Mouse (Mus musculus): Measurements from ENCODE around the gene Glis1. TPM values are rescaled to one million over a fixed set of nuclear protein-coding genes. Genes with fewer than 3 reads are reported as not detected.

The Glis1 gene
- polyA plus RNA-seq, 1 experiment from 2014 or later, result 2.7 TPM

GRCm38 (mm10) chr4:107523607-107524151, 89.3 kb downstream of the Glis1 start:
- Histone ChIP-seq H3K4me1 (replicated peaks) (peaks cover 6% of the 10 kb centered on the region), H3K36me3 (no peaks in the 10 kb centered on the region), H3K9me3 (no peaks in the 10 kb centered on the region), H3K4me2 (no peak overlapping the region), H3K27me3 (no peaks in the 10 kb centered on the region), H3K4me3 (no peak overlapping the region), H3K27ac (replicated peaks) (no peak overlapping the region), H3K9ac (no peak overlapping the region)
- 33% methylated on average over 11 of the region's 11 CpGs for WGBS
- ATAC-seq (ENCODE audit: low read depth), result no peak

GRCm38 (mm10) chr4:107535126-107535525, 100.7 kb downstream of the Glis1 start:
- Histone ChIP-seq H3K27me3 (no peaks in the 10 kb centered on the region), H3K4me3 (no peak overlapping the region), H3K4me1 (replicated peaks) (peaks cover 16% of the 10 kb centered on the region), H3K9me3 (no peaks in the 10 kb centered on the region), H3K4me2 (no peak overlapping the region), H3K27ac (replicated peaks) (no peak overlapping the region), H3K9ac (no peak overlapping the region), H3K36me3 (no peaks in the 10 kb centered on the region)
- WGBS, result 77% methylated on average over 11 of the region's 11 CpGs
- ATAC-seq (ENCODE audit: low read depth), result no peak

GRCm38 (mm10) chr4:107538116-107538515, 103.7 kb downstream of the Glis1 start:
- Histone ChIP-seq H3K27ac (replicated peaks) (no peak overlapping the region), H3K27me3 (no peaks in the 10 kb centered on the region), H3K4me2 (no peak overlapping the region), H3K9ac (no peak overlapping the region), H3K4me3 (no peak overlapping the region), H3K36me3 (no peaks in the 10 kb centered on the region), H3K4me1 (replicated peaks) (peaks cover 16% of the 10 kb centered on the region), H3K9me3 (no peaks in the 10 kb centered on the region)
- ATAC-seq (ENCODE audit: low read depth), result no peak
- 39% methylated on average over 13 of the region's 13 CpGs for WGBS

GRCm38 (mm10) chr4:107538561-107538960, 104.2 kb downstream of the Glis1 start:
- H3K27me3 ChIP-seq, result no peaks in the 10 kb centered on the region
- H3K27ac ChIP-seq (replicated peaks), result no peak overlapping the region
- no peak overlapping the region for H3K4me2 ChIP-seq
- no peaks in the 10 kb centered on the region for H3K36me3 ChIP-seq
- H3K4me3 ChIP-seq, result no peak overlapping the region
- peaks cover 16% of the 10 kb centered on the region for H3K4me1 ChIP-seq (replicated peaks)
- no peaks in the 10 kb centered on the region for H3K9me3 ChIP-seq
- no peak for ATAC-seq (ENCODE audit: low read depth)
- no peak overlapping the region for H3K9ac ChIP-seq
- WGBS, result 59% methylated on average over 3 of the region's 3 CpGs

GRCm38 (mm10) chr4:107539021-107539420, 104.6 kb downstream of the Glis1 start:
- H3K4me2 ChIP-seq, result no peak overlapping the region
- no peak overlapping the region for H3K27ac ChIP-seq (replicated peaks)
- no peak overlapping the region for H3K4me3 ChIP-seq
- peaks cover 16% of the 10 kb centered on the region for H3K4me1 ChIP-seq (replicated peaks)
- ATAC-seq (ENCODE audit: low read depth), result no peak
- no peaks in the 10 kb centered on the region for H3K9me3 ChIP-seq
- 71% methylated on average over 3 of the region's 3 CpGs for WGBS
- no peak overlapping the region for H3K9ac ChIP-seq
- H3K27me3 ChIP-seq, result no peaks in the 10 kb centered on the region
- H3K36me3 ChIP-seq, result no peaks in the 10 kb centered on the region

- Histone ChIP-seq H3K36me3 (no peaks in the 10 kb centered on the region), H3K9ac (no peak overlapping the region), H3K4me1 (replicated peaks) (peaks cover 27% of the 10 kb centered on the region), H3K4me3 (no peak overlapping the region), H3K27ac (replicated peaks) (no peak overlapping the region), H3K27me3 (no peaks in the 10 kb centered on the region), H3K4me2 (no peak overlapping the region), H3K9me3 (no peaks in the 10 kb centered on the region)
- ATAC-seq (ENCODE audit: low read depth), result no peak
- 70% methylated on average over 4 of the region's 4 CpGs for WGBS
Measured at GRCm38 (mm10) chr4:107541821-107542220, 107.4 kb downstream of the Glis1 start.

GRCm38 (mm10) chr4:107544843-107545242, 110.5 kb downstream of the Glis1 start:
- peaks cover 26% of the 10 kb centered on the region for H3K4me1 ChIP-seq (replicated peaks)
- no peak overlapping the region for H3K27ac ChIP-seq (replicated peaks)
- no peak for ATAC-seq (ENCODE audit: low read depth)
- no peaks in the 10 kb centered on the region for H3K36me3 ChIP-seq
- H3K9me3 ChIP-seq, result no peaks in the 10 kb centered on the region
- no peaks in the 10 kb centered on the region for H3K27me3 ChIP-seq
- H3K4me3 ChIP-seq, result no peak overlapping the region
- 84% methylated on average over 5 of the region's 5 CpGs for WGBS
- H3K4me2 ChIP-seq, result no peak overlapping the region
- H3K9ac ChIP-seq, result no peak overlapping the region

GRCm38 (mm10) chr4:107545726-107546125, 111.3 kb downstream of the Glis1 start:
- H3K4me1 ChIP-seq (replicated peaks), result peaks cover 26% of the 10 kb centered on the region
- no peaks in the 10 kb centered on the region for H3K36me3 ChIP-seq
- H3K4me3 ChIP-seq, result no peak overlapping the region
- no peaks in the 10 kb centered on the region for H3K9me3 ChIP-seq
- H3K27me3 ChIP-seq, result no peaks in the 10 kb centered on the region
- no peak overlapping the region for H3K4me2 ChIP-seq
- no peak overlapping the region for H3K27ac ChIP-seq (replicated peaks)
- ATAC-seq (ENCODE audit: low read depth), result no peak
- H3K9ac ChIP-seq, result no peak overlapping the region
- 88% methylated on average over 1 of the region's 1 CpGs for WGBS

- 26% methylated on average over 8 of the region's 8 CpGs for WGBS
- Histone ChIP-seq H3K4me1 (replicated peaks) (peaks cover 26% of the 10 kb centered on the region), H3K4me3 (no peak overlapping the region), H3K9me3 (no peaks in the 10 kb centered on the region), H3K9ac (no peak overlapping the region; the same call in 1 of the 2 replicates), H3K27ac (replicated peaks) (peak overlapping the region; percentile 33; the same call in 1 of the 2 replicates), H3K4me2 (no peak overlapping the region), H3K36me3 (no peaks in the 10 kb centered on the region), H3K27me3 (no peaks in the 10 kb centered on the region)
- ATAC-seq (ENCODE audit: low read depth), result peak; percentile 84
Measured at GRCm38 (mm10) chr4:107546525-107546924, 112.1 kb downstream of the Glis1 start.

- H3K9me3 ChIP-seq, result no peaks in the 10 kb centered on the region
- no peaks in the 10 kb centered on the region for H3K27me3 ChIP-seq
- H3K9ac ChIP-seq, result no peak overlapping the region
- 88% methylated on average over 10 of the region's 10 CpGs for WGBS
- H3K4me1 ChIP-seq (replicated peaks), result peaks cover 26% of the 10 kb centered on the region
- H3K36me3 ChIP-seq, result no peaks in the 10 kb centered on the region
- ATAC-seq (ENCODE audit: low read depth), result no peak
- no peak overlapping the region for H3K27ac ChIP-seq (replicated peaks)
- H3K4me3 ChIP-seq, result no peak overlapping the region
- no peak overlapping the region for H3K4me2 ChIP-seq
Measured at GRCm38 (mm10) chr4:107550096-107550495, 115.7 kb downstream of the Glis1 start.

GRCm38 (mm10) chr4:107550546-107550945, 116.2 kb downstream of the Glis1 start:
- 76% methylated on average over 3 of the region's 3 CpGs for WGBS

GRCm38 (mm10) chr4:107552696-107553095, 118.3 kb downstream of the Glis1 start:
- H3K4me1 ChIP-seq (replicated peaks), result peaks cover 11% of the 10 kb centered on the region
- no peak for ATAC-seq (ENCODE audit: low read depth)
- no peaks in the 10 kb centered on the region for H3K36me3 ChIP-seq
- H3K4me3 ChIP-seq, result no peak overlapping the region
- H3K27me3 ChIP-seq, result no peaks in the 10 kb centered on the region
- H3K9ac ChIP-seq, result no peak overlapping the region
- no peak overlapping the region for H3K27ac ChIP-seq (replicated peaks)
- no peak overlapping the region for H3K4me2 ChIP-seq
- H3K9me3 ChIP-seq, result no peaks in the 10 kb centered on the region
- 77% methylated on average over 5 of the region's 5 CpGs for WGBS

More at GRCm38 (mm10) chr4:107550546-107550945, 116.2 kb downstream of the Glis1 start:
- Histone ChIP-seq H3K4me3 (no peak overlapping the region), H3K36me3 (no peaks in the 10 kb centered on the region), H3K9me3 (no peaks in the 10 kb centered on the region), H3K27ac (replicated peaks) (no peak overlapping the region), H3K4me1 (replicated peaks) (peaks cover 26% of the 10 kb centered on the region), H3K9ac (no peak overlapping the region), H3K27me3 (no peaks in the 10 kb centered on the region), H3K4me2 (no peak overlapping the region)
- ATAC-seq (ENCODE audit: low read depth), result no peak

- Histone ChIP-seq H3K9me3 (no peaks in the 10 kb centered on the region), H3K27me3 (no peaks in the 10 kb centered on the region), H3K36me3 (no peaks in the 10 kb centered on the region), H3K4me2 (no peak overlapping the region), H3K27ac (replicated peaks) (no peak overlapping the region), H3K4me3 (no peak overlapping the region), H3K9ac (no peak overlapping the region), H3K4me1 (replicated peaks) (peaks cover 10% of the 10 kb centered on the region)
- WGBS, result 76% methylated on average over 5 of the region's 5 CpGs
- no peak for ATAC-seq (ENCODE audit: low read depth)
Measured at GRCm38 (mm10) chr4:107553774-107554173, 119.4 kb downstream of the Glis1 start.
